Mouse (Mus musculus): ENCODE data around the gene Gm20388. TPM values are rescaled to one million over a fixed set of nuclear protein-coding genes. Genes with fewer than 3 reads are reported as not detected.
A peak's percentile ranks its signal among the peaks of the same experiment; 100 is the strongest.
"Not testable (repeated sequence)": the region's sequence is repeated elsewhere in the genome, so short reads cannot be mapped to it uniquely, and the experiment has no call there.

Gene Gm20388
- total and polyA plus RNA-seq, 2 experiments from 2014 or later, result 17.3 TPM; not detected in 1

DNA sequence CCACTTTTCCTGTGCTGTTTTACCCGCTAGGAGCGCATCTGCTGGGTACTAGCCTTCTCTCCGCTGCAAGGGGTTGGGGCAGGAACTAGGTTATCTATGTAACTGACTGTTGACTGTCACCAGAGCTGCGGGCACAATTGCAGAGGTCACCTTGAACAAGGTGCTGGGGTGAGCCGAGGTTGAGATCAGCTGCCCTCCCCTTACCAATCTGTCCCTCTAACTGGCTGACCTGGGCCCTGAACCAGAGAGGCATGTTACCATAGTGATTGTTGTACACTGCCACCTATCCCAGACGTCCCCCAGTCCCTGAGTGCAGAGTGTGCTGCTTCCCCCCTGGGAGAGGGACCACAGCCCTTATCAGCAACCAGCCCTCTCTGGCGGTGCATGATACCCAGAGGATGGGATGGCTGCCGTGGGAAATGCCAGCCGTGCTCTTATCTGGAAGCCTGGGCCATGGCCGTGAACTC, 2410.8 kb downstream of the Gm20388 start:
- Histone ChIP-seq H3K27me3 (ENCODE audit: control insufficient read depth, insufficient read depth, low read length) (no peaks in the 10 kb centered on the region), H3K27ac (ENCODE audit: low read depth) (peak overlapping the region; percentile 28; the same call in 1 of the 2 replicates), H3K9me3 (replicated peaks; ENCODE audit: control insufficient read depth, low read length) (no peaks in the 10 kb centered on the region), H3K4me1 (ENCODE audit: control insufficient read depth, insufficient read depth) (peaks cover 40% of the 10 kb centered on the region), H3K36me3 (replicated peaks; ENCODE audit: control insufficient read depth, insufficient read depth, low read length) (peaks cover 12% of the 10 kb centered on the region; the same call in 1 of the 2 replicates), H3K4me3 (ENCODE audit: low read depth, low read length) (no peak overlapping the region), H3K4me2 (ENCODE audit: low read depth, low read length) (peak overlapping the region; percentile 6; the same call in 1 of the 2 replicates), H3K9ac (replicated peaks; ENCODE audit: low read depth, low read length) (no peak overlapping the region)
- no peak for DNase-seq (ENCODE audit: low spot score)
- peak; percentile 29 for ATAC-seq (ENCODE audit: insufficient read depth, low read depth)
- 31% methylated on average over 10 of the region's 10 CpGs for WGBS
- TF ChIP-seq EP300 (IDR thresholded peaks at IDR 0.05; ENCODE audit: low read depth) (no peak), CTCF (IDR thresholded peaks at IDR 0.05; ENCODE audit: low read depth) (no peak; the same call in 1 of the 2 replicates)

DNA sequence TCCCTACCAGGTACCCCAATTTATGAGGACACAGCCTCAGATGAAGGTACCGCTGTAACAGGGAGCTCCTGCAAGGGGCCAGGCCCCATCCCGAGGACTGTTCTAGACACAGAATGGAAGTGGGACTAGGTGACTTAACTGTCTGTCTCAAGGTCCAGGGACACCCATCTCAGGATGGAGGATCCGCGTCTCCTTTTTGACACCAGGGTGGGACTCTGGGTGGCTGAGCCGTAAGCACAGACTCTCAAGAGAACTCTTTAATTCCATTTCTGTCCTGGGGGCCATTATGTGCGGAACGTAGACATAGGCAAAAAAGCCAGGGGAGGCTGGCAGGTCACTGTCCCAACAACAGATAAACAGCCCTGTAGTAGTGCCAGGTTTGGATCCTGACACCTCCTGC, 2411.5 kb downstream of the Gm20388 start:
- no peak for TF ChIP-seq EP300 (IDR thresholded peaks at IDR 0.05; ENCODE audit: low read depth)
- TF ChIP-seq CTCF (IDR thresholded peaks at IDR 0.05; ENCODE audit: low read depth), result no peak
- Histone ChIP-seq H3K27ac (ENCODE audit: low read depth) (peak overlapping the region; percentile 35), H3K4me1 (ENCODE audit: control insufficient read depth, insufficient read depth) (peaks cover 40% of the 10 kb centered on the region), H3K36me3 (replicated peaks; ENCODE audit: control insufficient read depth, insufficient read depth, low read length) (peaks cover 8% of the 10 kb centered on the region; the same call in 1 of the 2 replicates), H3K4me3 (ENCODE audit: low read depth, low read length) (no peak overlapping the region), H3K9ac (replicated peaks; ENCODE audit: low read depth, low read length) (no peak overlapping the region), H3K4me2 (ENCODE audit: low read depth, low read length) (no peak overlapping the region), H3K9me3 (replicated peaks; ENCODE audit: control insufficient read depth, low read length) (no peaks in the 10 kb centered on the region), H3K27me3 (ENCODE audit: control insufficient read depth, insufficient read depth, low read length) (no peaks in the 10 kb centered on the region)
- ATAC-seq (ENCODE audit: insufficient read depth, low read depth), result no peak
- 76% methylated on average over 7 of the region's 7 CpGs for WGBS
- no peak for DNase-seq (ENCODE audit: low spot score)

- Histone ChIP-seq H3K9ac (replicated peaks; ENCODE audit: low read depth, low read length) (no peak overlapping the region), H3K4me3 (ENCODE audit: low read depth, low read length) (no peak overlapping the region), H3K27me3 (ENCODE audit: control insufficient read depth, insufficient read depth, low read length) (no peaks in the 10 kb centered on the region), H3K36me3 (replicated peaks; ENCODE audit: control insufficient read depth, insufficient read depth, low read length) (peaks cover 5% of the 10 kb centered on the region; the same call in 1 of the 2 replicates), H3K9me3 (replicated peaks; ENCODE audit: control insufficient read depth, low read length) (no peaks in the 10 kb centered on the region), H3K4me1 (ENCODE audit: control insufficient read depth, insufficient read depth) (peaks cover 40% of the 10 kb centered on the region), H3K27ac (ENCODE audit: low read depth) (peak overlapping the region; percentile 35), H3K4me2 (ENCODE audit: low read depth, low read length) (no peak overlapping the region)
- DNase-seq (ENCODE audit: low spot score), result no peak
- WGBS, result 22% methylated on average over 11 of the region's 11 CpGs
- ATAC-seq (ENCODE audit: insufficient read depth, low read depth), result no peak
- TF ChIP-seq EP300 (IDR thresholded peaks at IDR 0.05; ENCODE audit: low read depth) (no peak), CTCF (IDR thresholded peaks at IDR 0.05; ENCODE audit: low read depth) (no peak)
These were observed 2412.2 kb downstream of the Gm20388 start for GRCm38 (mm10) chr8:122322792-122323191.

DNA sequence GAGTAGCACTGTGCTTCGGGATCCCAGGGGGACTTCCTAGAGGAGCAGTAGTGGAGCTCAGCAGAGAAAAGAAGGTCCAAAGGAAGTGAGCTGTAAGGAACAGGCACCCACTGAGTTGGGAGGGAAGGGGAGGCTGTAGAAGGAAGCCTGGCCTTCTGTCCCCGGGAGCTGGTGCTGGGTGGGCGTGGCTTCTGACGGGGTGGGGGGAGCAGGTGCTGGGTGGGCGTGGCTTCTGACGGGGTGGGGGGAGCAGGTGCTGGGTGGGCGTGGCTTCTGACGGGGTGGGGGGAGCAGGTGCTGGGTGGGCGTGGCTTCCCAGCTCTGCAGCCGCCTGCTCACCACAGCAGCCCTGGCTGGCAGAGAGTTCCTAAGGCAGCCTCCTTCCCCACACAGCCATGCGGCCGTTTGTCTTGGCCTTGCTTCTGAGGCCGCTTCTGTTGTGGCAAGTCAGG, 2413.3 kb downstream of the Gm20388 start:
- H3K36me3 ChIP-seq (replicated peaks; ENCODE audit: control insufficient read depth, insufficient read depth, low read length); H3K4me3 ChIP-seq (ENCODE audit: low read depth, low read length); H3K9ac ChIP-seq (replicated peaks; ENCODE audit: low read depth, low read length); H3K27me3 ChIP-seq (ENCODE audit: control insufficient read depth, insufficient read depth, low read length); DNase-seq (ENCODE audit: low spot score); H3K9me3 ChIP-seq (replicated peaks; ENCODE audit: control insufficient read depth, low read length); H3K4me2 ChIP-seq (ENCODE audit: low read depth, low read length): not testable (repeated sequence)
- H3K4me1 ChIP-seq (ENCODE audit: control insufficient read depth, insufficient read depth), result peaks cover 40% of the 10 kb centered on the region
- H3K27ac ChIP-seq (ENCODE audit: low read depth), result peak overlapping the region; percentile 57; the same call in 1 of the 2 replicates
- 0 out of 2 replicates have a peak, but pooled peaks have one; percentile 17 for ATAC-seq (ENCODE audit: insufficient read depth, low read depth)
- 26% methylated on average over 11 of the region's 13 CpGs for WGBS

DNA sequence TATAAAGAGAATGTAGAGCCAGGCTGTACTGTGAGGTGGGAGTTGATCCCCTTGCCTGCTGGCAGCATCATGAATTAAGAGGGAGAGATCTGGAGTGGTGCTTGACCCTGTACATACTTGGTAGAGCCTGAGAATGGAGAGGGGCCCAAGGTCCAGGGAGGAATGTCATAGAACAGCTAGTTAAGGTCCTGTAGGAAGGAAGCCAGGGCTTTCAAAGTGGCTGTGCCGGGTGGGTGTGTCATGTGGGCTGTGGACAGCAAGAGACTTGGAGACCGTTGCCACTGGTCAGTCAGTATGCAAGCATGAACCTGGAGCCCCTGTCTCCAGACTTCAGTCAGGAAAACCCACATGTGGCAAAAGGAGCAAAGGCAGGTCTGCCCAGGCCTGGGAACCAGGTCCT, 2414.6 kb downstream of the Gm20388 start:
- no peaks in the 10 kb centered on the region for H3K36me3 ChIP-seq (replicated peaks; ENCODE audit: control insufficient read depth, insufficient read depth, low read length)
- no peak for DNase-seq (ENCODE audit: low spot score)
- no peaks in the 10 kb centered on the region for H3K9me3 ChIP-seq (replicated peaks; ENCODE audit: control insufficient read depth, low read length)
- H3K4me1 ChIP-seq (ENCODE audit: control insufficient read depth, insufficient read depth), result peaks cover 50% of the 10 kb centered on the region
- H3K27ac ChIP-seq (ENCODE audit: low read depth), result no peak overlapping the region
- TF ChIP-seq EP300 (IDR thresholded peaks at IDR 0.05; ENCODE audit: low read depth) (no peak), CTCF (IDR thresholded peaks at IDR 0.05; ENCODE audit: low read depth) (no peak)
- WGBS, result 37% methylated on average over 2 of the region's 2 CpGs
- no peak overlapping the region for H3K4me3 ChIP-seq (ENCODE audit: low read depth, low read length)
- H3K4me2 ChIP-seq (ENCODE audit: low read depth, low read length), result no peak overlapping the region
- no peak overlapping the region; the same call in 1 of the 2 replicates for H3K9ac ChIP-seq (replicated peaks; ENCODE audit: low read depth, low read length)
- ATAC-seq (ENCODE audit: insufficient read depth, low read depth), result no peak
- no peaks in the 10 kb centered on the region for H3K27me3 ChIP-seq (ENCODE audit: control insufficient read depth, insufficient read depth, low read length)

DNA sequence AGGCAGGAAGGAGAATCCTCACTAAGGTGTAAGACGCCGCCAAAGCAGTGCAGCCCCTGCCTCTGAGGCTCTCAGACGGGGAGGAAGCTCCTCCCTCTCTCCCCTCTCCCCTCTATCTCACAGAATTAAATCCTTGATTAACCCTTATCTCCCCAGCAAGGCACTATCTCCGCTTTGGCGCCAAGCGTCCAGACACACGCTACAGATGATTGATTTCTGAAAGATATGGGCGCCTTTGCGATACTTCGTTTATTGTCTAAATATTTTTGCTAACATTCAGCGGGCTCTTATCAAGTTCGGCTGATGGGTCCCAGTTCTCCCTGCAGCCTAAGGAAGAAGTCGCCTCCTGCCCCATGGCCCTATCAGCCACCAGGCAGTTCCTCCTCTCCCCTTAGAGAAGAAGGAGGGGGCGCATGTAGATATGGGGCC, 2415.5 kb downstream of the Gm20388 start:
- no peak overlapping the region for H3K9ac ChIP-seq (replicated peaks; ENCODE audit: low read depth, low read length)
- no peak overlapping the region for H3K4me2 ChIP-seq (ENCODE audit: low read depth, low read length)
- ATAC-seq (ENCODE audit: insufficient read depth, low read depth) (no peak), DNase-seq (ENCODE audit: low spot score) (no peak)
- H3K9me3 ChIP-seq (replicated peaks; ENCODE audit: control insufficient read depth, low read length), result no peaks in the 10 kb centered on the region
- no peaks in the 10 kb centered on the region for H3K27me3 ChIP-seq (ENCODE audit: control insufficient read depth, insufficient read depth, low read length)
- H3K4me1 ChIP-seq (ENCODE audit: control insufficient read depth, insufficient read depth), result peaks cover 57% of the 10 kb centered on the region
- H3K4me3 ChIP-seq (ENCODE audit: low read depth, low read length), result no peak overlapping the region
- no peaks in the 10 kb centered on the region for H3K36me3 ChIP-seq (replicated peaks; ENCODE audit: control insufficient read depth, insufficient read depth, low read length)
- H3K27ac ChIP-seq (ENCODE audit: low read depth), result no peak overlapping the region
- WGBS, result 49% methylated on average over 14 of the region's 14 CpGs
- TF ChIP-seq EP300 (IDR thresholded peaks at IDR 0.05; ENCODE audit: low read depth), result no peak
